Mouse (Mus musculus): Measurements from ENCODE around the gene Acoxl.

Acoxl gene

DNA sequence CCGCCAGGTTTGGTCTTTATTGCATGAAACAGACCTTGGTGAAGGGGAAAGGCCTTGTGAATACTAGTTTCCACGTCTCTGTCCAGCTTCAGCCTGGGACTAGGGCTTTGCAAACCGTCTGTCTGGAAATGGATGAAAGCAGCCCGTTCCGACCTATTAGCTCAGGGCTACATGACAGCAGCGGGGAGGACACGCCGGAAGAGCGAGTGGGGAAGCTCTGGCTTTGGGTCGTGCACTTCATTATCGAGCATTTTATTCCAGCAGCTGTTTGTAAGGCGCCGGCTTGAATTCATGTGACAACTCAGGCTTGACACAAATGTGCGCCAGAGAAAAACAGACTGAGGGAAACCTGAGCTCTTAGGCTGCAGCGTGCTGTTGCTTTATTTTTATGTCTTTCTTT lies 301.1 kb downstream of the Acoxl start:
- DNase-seq (ENCODE audit: low read depth, low spot score) = no peak

- no peak for DNase-seq (ENCODE audit: low read depth, low spot score)
Measured at GRCm38 (mm10) chr2:128140183-128140582, 301.5 kb downstream of the Acoxl start.

DNA sequence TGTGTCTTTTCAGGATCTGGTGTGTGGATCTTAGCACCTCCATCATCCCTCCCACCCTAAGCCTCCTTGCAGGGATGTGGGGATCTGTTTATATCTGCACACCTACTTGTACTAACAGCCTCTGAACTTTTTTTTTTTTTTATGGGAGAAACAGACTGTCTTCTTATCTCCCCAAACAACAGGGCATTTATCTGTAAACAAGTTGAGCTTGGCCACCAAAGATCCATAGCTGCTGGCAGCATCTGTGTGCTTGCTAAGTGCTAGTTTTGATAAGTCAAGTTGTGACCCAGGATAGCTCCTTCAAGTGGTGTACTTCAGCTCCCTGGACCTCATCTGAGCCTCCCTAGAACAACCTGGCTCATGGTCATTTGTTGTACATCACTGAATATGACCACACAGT lies 305.3 kb downstream of the Acoxl start:
- DNase-seq (ENCODE audit: low read depth, low spot score) = no peak

- no peak for DNase-seq (ENCODE audit: low read depth, low spot score)
Measured at GRCm38 (mm10) chr2:128145433-128145832, 306.8 kb downstream of the Acoxl start.

DNA sequence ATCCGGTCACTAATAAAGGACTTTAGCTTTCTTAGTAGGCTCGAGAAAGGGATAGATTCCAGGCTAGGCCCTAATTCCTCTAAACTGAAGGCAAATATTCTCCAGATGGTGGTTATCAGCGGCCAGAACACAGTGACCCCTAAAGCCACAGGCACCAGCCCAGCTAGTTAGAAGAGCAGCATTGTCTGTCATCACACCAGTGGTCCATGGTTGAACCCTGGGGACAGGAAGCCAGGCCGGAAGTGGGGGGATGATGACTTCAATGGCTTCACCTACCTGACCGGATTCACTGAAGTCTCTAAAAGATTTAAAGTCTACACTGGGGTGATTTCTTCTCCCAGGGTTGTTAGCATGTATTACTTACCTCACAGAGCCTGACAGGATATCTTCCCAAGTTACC lies 310.9 kb downstream of the Acoxl start:
- DNase-seq (ENCODE audit: low read depth, low spot score) = no peak

DNA sequence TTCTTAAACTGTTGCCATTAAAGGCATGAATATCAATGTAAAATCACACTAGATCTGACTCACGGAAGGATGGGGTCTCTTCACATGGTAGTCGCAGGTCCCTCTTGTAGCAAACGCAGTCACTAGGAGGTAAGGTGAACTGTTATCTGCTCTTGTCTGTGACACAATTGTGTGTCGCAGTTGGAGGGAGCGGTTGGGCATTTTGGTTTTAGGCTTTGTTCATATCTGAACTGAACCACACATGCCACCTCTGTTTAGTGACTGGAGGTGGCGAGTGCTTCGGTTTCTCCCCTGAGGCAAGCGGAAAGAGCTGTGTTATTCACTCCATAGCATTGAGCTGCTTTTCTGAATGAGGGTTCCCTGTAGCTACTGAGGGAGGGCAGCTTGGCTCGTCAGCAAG lies 313.5 kb downstream of the Acoxl start:
- DNase-seq (ENCODE audit: low read depth, low spot score) = no peak

DNA sequence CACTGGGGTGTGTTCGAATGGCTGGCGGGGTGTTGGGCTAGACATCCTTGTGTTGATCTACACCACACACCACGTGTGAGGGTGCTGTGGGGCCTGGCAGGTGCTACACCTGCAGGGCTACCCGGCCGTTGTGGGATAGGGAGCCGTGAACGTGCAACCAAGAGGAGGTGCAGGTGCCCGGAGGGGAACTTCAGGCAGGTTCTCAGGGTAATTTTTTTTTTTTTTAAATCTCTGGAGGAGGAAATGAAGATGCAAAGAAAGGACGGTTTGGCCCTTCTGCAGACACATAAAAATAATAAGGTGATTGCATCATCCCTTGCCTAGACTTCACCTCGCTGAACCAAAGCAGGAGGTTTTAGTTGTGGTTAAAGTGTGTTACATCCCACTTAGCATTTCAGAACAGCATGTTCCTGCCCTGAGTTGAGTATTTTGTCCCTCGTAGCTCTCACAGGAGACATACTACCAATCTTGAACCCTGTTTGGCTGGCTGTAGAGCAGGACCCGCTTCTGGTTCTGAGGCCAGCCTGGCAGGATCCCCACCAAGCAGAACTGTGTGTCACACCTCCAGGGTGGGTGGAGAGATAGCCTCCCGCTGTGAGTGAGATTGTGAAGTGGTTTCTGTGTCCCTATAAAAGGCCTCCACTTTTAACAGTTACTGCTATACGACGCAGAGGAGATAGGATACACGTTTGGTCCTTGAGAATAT lies 314.3 kb downstream of the Acoxl start:
- DNase-seq (ENCODE audit: low read depth, low spot score) = no peak

DNA sequence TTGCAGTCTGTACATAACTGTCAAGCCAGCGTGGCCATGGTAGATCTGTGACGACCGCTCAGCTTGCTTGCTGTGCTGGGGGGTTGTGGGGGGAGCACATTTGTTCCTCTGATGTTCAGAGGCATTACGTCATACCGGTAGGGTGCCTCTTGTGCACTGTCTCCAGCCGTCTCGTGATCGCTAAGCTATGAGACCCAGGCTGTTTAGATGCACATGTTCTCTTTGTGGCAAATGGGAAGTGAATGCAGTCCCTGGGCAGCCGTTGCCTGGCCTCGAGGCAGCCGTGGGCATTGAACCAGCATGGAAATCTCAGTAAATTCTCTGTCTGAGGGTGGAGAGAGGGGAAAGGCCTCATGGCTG lies 314.9 kb downstream of the Acoxl start:
- no peak for DNase-seq (ENCODE audit: low read depth, low spot score)

DNA sequence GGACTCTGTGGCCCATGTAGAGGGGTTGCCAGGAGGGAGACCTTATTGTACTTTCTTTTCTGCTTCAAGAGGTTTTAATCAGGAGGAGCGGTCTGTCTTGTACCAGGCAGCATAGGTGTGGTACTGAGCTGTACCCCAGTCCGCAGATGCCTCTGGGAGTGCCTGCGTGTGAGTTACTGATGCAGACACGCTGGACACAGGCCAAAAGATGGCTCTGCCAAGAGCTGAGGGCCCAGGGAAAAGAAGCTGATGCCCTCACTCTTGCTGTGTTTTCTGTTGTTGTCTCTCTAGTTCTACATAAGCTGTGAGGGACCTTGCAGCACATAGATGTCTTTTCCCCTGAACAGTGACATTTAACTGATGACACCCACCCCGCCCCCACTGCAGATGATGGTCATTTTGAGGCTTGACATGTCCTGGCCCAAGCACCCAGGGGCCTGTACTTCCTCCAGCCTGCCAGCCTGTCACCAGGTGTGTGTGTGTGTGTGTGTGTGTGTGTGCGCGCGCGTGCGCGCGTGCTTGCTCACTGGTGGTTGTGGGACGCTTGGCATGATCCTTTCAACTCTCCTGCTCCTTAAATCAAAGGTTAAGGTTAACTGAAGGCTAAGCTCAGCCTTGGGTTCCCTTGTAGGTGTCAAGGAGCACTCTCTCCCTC lies 316.9 kb downstream of the Acoxl start:
- no peak for DNase-seq (ENCODE audit: low read depth, low spot score)

DNA sequence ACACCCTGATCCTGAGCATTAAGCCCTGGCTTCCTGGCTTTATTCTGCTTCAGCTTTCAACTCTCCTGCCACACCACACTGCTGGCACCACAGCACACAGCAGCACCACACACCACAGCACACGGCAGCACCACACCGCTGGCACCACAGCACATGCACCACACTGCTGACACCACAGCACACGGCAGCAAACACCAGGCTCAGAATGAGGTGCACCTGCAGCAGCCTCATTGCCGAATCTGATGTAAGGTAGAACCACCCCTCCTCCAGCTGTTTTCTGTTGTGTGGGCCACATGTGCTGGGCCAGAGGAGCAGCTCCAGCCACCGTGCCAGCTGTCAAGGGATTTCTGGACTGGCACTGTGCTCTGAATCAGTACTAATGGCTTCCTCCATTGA lies 317.4 kb downstream of the Acoxl start:
- DNase-seq (ENCODE audit: low read depth, low spot score) = no peak

DNA sequence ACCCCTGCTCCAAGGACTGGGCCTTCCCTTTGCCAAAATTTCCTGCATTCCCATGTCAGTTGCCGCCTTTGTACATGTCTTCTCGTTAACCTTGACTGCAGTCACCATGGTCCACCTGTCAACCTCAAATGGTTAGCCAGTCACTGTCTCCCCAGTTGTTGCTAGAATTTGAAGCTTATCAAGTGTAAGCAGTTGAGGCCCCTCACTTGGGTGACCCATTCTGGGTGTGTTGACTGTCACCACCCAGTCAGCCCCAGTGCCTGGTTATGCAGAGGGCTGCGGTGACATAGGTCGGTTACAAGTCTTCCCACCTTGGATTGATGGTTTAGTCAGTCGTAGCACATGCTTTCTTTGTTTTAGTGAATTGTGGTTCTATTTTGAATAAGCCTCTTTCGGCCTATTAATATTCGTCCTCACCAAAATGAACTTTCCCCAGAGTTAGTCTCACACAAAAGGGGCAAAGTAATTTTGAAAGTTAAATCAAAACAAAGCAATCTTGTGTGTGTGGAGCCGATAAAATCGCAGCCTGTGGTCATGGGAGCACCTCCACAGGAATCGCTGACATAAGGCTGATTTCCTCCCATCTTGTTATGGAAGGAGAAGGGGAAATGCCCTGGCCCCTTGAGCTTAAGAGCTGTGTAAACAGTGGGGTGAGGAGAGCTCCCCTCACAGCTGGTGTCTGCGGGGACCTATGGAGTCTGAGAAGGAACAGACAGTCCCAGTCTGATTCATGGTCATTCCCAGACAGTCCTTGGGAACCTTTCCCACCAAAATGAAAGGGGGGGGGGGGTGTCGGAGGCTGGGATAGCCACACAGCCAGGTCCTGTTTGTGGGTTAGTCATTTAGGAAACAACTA lies 318.1 kb downstream of the Acoxl start:
- no peak for DNase-seq (ENCODE audit: low read depth, low spot score)

GRCm38 (mm10) chr2:128158734-128159410 lies 320.2 kb downstream of the Acoxl start:
- peak; percentile 46 for DNase-seq (ENCODE audit: low read depth, low spot score)

DNA sequence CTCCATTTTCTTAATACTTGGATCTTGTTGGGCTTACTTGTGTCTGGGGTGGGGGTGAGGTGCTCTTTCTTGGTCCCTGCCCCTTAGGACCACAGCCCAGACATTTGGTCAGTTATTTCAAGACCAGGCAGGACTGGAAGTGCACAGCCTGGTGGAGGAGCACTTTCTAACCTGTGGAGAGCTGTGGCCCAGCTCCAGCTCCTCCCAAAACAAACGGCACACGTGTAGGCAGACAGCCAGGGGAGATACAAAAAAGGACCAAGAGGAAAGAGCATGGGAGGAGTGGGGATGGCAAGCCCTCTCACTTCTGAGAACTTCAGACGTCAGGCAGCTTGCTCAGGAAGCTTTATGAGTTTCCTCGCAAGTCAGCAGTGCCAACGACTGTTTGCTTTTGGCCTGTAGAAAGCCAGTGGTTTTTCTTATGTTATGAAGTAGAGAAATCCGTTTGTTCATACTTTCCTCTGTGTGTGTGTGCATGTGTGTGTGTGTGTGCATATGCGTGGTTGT lies 321.0 kb downstream of the Acoxl start:
- DNase-seq (ENCODE audit: low read depth, low spot score) = no peak

GRCm38 (mm10) chr2:128163177-128163576 lies 324.5 kb downstream of the Acoxl start:
- DNase-seq (ENCODE audit: low read depth, low spot score) = no peak

- DNase-seq (ENCODE audit: low read depth, low spot score) = no peak
Measured at GRCm38 (mm10) chr2:128166623-128167423, 328.1 kb downstream of the Acoxl start.

DNA sequence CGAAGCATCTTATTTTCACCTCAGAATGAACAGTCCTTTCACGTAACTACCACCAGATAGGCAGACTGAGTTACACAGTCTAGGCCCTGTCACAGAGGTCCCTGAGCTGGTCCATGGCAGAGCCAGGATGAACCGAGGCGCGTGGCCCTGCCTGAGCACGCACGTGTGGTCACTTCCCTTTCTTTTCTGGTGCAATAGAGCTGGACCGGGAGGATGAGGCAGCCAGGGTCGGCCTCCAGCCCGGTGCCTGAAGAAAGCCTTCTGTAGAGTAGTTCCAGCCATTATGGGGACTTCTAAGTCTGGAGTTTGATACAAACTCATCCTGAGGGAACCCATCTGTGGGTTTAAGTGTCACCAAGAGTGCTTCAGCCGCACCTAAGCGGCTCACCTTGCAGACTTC lies 329.3 kb downstream of the Acoxl start:
- no peak for DNase-seq (ENCODE audit: low read depth, low spot score)

GRCm38 (mm10) chr2:128169486-128169885 lies 330.8 kb downstream of the Acoxl start:
- DNase-seq (ENCODE audit: low read depth, low spot score) = no peak

- DNase-seq (ENCODE audit: low read depth, low spot score) = no peak
Measured at GRCm38 (mm10) chr2:128169972-128170371, 331.3 kb downstream of the Acoxl start.

- DNase-seq (ENCODE audit: low read depth, low spot score) = no peak
Measured at GRCm38 (mm10) chr2:128170614-128171013, 331.9 kb downstream of the Acoxl start.

GRCm38 (mm10) chr2:128172266-128172665 lies 333.6 kb downstream of the Acoxl start:
- no peak for DNase-seq (ENCODE audit: low read depth, low spot score)

All from mesoderm, embryonic 11.5 days (tissue).